Mouse (Mus musculus) embryonic facial prominence, embryonic 15.5 days (tissue): ENCODE data around the gene Dagla. TPM values are rescaled to one million over a fixed set of nuclear protein-coding genes. Genes with fewer than 3 reads are reported as not detected.

Source experiments
- ATAC-seq: fragments of 200-750 bp; cut with Nextera tagmentation; 2 replicates; pipeline ENCODE4 v1.8.0; 2017; ENCODE audit warnings: low read depth, moderate TSS enrichment; ENCODE audit not compliant: insufficient number of reproducible peaks, low FRiP score, low TSS enrichment
- H3K27ac ChIP-seq: fragments of 300-500 bp; sonication (generic); replicated peaks from 2 replicates; pipeline ENCODE4 v1.5.1; 2015; ENCODE audit warnings: mild to moderate bottlenecking, inconsistent platforms
- H3K27me3 ChIP-seq: fragments of 300-500 bp; sonication (generic); 2 replicates; pipeline ENCODE4 v1.6.1; 2015; ENCODE audit warnings: inconsistent platforms
- H3K36me3 ChIP-seq: fragments of 300-500 bp; sonication (generic); 2 replicates; pipeline ENCODE4 v1.6.1; 2015; ENCODE audit warnings: mild to moderate bottlenecking, inconsistent platforms
- H3K4me1 ChIP-seq: fragments of 300-500 bp; sonication (generic); 2 replicates; pipeline ENCODE4 v1.6.1; 2015; ENCODE audit warnings: inconsistent platforms
- H3K4me2 ChIP-seq: fragments of 300-500 bp; sonication (generic); replicated peaks from 2 replicates; pipeline ENCODE4 v1.6.1; 2015; ENCODE audit warnings: mild to moderate bottlenecking, inconsistent platforms
- H3K4me3 ChIP-seq: fragments of 300-500 bp; sonication (generic); replicated peaks from 2 replicates; pipeline ENCODE4 v1.5.1; 2015; ENCODE audit warnings: mild to moderate bottlenecking, inconsistent platforms
- H3K9ac ChIP-seq: fragments of 300-500 bp; sonication (generic); 2 replicates; pipeline ENCODE4 v1.6.1; 2015; ENCODE audit warnings: inconsistent platforms
- H3K9me3 ChIP-seq: fragments of 300-500 bp; sonication (generic); replicated peaks from 2 replicates; pipeline ENCODE4 v1.6.1; 2016; ENCODE audit warnings: inconsistent platforms
- WGBS: fragments of 180-500 bp; shearing (Covaris S2); methylation state at CpG from one replicate; pipeline ENCODE4 v1.1.7; 2015; 5-methylcytosine and 5-hydroxymethylcytosine counted together
- polyA plus RNA-seq: library from polyadenylated mRNA; unstranded; fragments of >200 nt; fragmentation: Nextera tagmentation; extraction: Ambion mirVana; gene quantifications from 2 replicates; pipeline ENCODE4 v1.2.1, GENCODE M21; 2015

Dagla gene
- polyA plus RNA-seq, 1 experiment from 2014 or later, result 2.8 TPM

DNA sequence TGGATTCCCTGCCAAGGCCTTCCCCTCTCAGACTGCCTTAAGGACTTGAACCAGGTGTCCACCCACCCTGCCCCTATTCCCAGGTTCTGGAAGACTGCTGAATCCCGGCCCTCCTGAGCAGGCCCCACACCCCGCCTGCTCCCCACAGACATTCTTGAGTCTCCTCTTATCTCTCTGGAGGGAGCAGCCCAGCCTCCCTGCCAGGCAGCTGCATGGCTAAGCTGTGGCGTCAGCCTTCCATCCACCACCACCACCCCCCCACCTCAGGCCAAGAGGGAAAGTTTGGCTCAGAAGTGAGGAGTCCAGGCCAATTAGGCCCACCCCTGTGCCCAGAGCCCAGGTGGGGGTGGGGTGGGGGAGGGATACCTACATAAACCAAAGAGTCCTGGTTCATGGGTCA, 66.2 kb downstream of the Dagla start:
- no peak overlapping the region for H3K4me2 ChIP-seq

DNA sequence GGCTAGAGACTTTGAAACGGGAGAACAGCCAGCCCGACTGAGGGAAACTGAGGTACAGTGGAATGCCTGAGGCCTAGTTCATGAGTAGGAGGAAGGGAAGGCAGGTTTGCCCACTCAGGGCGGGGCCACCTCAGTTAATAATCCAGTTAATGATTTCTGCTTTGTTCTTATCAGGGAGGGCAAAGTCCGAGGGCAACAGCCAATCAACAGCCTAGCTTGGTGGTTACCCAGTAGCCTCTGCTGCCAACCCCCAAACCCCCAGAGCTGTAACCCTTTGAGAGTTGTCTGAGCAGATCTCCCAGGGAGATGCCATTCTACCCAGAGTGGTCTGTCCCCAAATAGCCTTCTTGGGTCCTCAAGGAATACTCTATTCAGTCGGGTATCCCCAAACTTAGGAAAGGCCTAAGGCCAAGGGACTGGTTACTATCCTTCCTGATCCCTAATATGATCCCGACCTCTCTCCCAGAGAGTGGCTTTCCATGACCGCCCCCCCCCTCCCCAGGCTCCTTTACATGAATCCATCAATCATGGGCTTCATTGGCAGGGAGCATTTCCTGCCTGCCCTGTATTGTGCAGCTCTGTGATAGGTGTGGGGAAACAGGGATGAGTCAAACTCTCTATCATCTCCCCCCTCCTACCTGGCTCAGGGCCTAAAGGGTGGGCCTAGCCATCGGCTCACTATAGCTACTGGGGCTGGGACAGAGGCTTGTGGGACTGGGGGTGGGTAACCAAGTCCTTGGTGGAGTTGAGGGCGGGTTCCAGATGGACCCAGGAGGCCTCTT, 68.7 kb downstream of the Dagla start:
- Histone ChIP-seq H3K4me2 (no peak overlapping the region), H3K4me1 (peaks cover 14% of the 10 kb centered on the region), H3K36me3 (no peaks in the 10 kb centered on the region), H3K27ac (no peak overlapping the region), H3K9me3 (no peaks in the 10 kb centered on the region), H3K27me3 (peaks cover 5% of the 10 kb centered on the region; the same call in 1 of the 2 replicates), H3K4me3 (no peak overlapping the region), H3K9ac (no peak overlapping the region)
- no peak for ATAC-seq
- WGBS, result 84% methylated on average over 9 of the region's 9 CpGs

More for the DNA sequence above, 66.2 kb downstream of the Dagla start:
- no peaks in the 10 kb centered on the region for H3K36me3 ChIP-seq
- no peak overlapping the region for H3K4me3 ChIP-seq
- no peak for ATAC-seq
- 61% methylated on average over 3 of the region's 3 CpGs for WGBS
- H3K27me3 ChIP-seq, result peaks cover 5% of the 10 kb centered on the region; the same call in 1 of the 2 replicates
- H3K9ac ChIP-seq, result no peak overlapping the region
- H3K4me1 ChIP-seq, result peaks cover 14% of the 10 kb centered on the region
- no peaks in the 10 kb centered on the region for H3K9me3 ChIP-seq
- H3K27ac ChIP-seq, result no peak overlapping the region

DNA sequence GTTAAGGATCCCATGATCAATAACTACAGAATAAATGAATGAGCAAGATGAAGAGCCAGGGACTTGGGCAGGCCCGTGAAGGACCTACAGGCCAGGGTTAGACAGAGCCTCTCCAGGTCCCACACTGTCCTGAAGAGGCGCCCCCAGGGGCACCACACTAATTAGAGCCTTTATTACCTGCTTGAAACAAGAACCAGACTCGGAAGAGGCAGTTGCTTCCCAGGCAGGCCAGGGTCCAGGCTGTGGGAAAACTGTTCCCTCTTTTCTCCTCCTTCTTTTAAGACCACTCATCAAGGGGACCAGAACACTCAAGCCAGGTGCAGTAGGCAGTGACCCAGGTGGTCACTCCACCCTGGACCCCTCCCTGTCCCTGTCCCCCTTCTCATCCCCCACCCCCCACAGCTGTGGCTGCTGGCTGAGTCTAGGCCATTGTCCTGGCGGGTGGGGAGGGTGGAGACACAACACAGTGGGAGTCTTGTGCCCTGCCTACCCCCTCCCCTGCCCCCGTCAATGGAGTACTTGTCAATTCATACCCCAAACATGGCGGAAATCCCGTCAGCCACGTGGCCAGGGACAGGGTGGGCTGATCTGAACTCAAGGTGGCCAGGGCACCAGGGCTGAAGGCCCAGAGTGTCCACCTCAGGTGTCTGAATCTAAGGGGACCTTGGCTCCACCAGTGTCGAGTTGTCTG, 72.2 kb downstream of the Dagla start:
- WGBS, result 45% methylated on average over 9 of the region's 9 CpGs
- ATAC-seq, result no peak
- no peaks in the 10 kb centered on the region for H3K27me3 ChIP-seq
- H3K9ac ChIP-seq, result no peak overlapping the region
- H3K36me3 ChIP-seq, result no peaks in the 10 kb centered on the region
- H3K4me2 ChIP-seq, result no peak overlapping the region
- no peaks in the 10 kb centered on the region for H3K9me3 ChIP-seq
- no peak overlapping the region for H3K27ac ChIP-seq
- no peaks in the 10 kb centered on the region for H3K4me1 ChIP-seq
- H3K4me3 ChIP-seq, result no peak overlapping the region

DNA sequence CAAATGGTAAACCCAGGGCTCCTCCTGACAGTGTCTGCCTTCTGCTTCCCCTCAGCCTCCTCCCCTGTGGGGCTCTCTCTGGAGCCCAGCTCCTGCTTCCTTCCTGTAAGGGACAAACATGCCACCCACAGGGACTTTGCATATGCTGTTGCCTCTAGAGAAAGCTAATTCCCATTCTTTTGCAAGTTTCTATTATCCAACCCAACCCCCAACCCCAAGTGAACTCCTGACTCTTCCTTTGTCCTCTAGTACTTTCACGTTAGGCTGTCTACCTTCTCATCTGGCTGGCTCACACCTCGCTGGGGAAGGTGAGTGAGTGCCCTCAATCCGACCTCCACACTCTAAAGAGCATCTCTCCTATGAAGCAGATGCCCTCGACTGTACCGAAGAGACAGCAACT, 72.8 kb downstream of the Dagla start:
- Histone ChIP-seq H3K9ac (no peak overlapping the region), H3K4me3 (no peak overlapping the region), H3K4me2 (no peak overlapping the region), H3K4me1 (no peaks in the 10 kb centered on the region), H3K27me3 (no peaks in the 10 kb centered on the region), H3K36me3 (no peaks in the 10 kb centered on the region), H3K9me3 (no peaks in the 10 kb centered on the region), H3K27ac (no peak overlapping the region)
- 23% methylated on average over 5 of the region's 5 CpGs for WGBS
- ATAC-seq, result no peak

DNA sequence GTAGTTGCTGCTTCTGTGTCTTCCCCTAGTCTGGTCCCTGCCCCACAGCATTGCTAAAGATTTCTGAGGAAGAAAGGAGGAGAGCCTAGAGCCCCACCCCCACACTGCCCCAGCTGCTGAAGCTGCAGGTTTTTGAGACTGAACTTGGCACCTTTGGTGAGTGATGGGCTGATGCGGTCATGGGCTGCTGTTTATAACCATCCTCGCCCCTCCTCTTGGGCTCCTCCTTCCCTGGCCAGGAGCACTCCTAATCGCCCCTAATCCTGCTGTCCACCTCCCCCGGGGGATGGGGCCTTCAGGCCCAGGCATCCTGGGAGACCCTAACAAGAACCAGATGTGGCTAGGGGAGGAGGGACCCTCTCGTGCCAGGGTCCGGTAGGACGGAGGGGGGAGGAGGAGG, 73.7 kb downstream of the Dagla start:
- Histone ChIP-seq H3K4me3 (no peak overlapping the region), H3K9me3 (no peaks in the 10 kb centered on the region), H3K27me3 (no peaks in the 10 kb centered on the region), H3K36me3 (no peaks in the 10 kb centered on the region), H3K4me1 (no peaks in the 10 kb centered on the region), H3K27ac (no peak overlapping the region), H3K4me2 (no peak overlapping the region), H3K9ac (no peak overlapping the region)
- no peak for ATAC-seq
- WGBS, result 13% methylated on average over 7 of the region's 7 CpGs

DNA sequence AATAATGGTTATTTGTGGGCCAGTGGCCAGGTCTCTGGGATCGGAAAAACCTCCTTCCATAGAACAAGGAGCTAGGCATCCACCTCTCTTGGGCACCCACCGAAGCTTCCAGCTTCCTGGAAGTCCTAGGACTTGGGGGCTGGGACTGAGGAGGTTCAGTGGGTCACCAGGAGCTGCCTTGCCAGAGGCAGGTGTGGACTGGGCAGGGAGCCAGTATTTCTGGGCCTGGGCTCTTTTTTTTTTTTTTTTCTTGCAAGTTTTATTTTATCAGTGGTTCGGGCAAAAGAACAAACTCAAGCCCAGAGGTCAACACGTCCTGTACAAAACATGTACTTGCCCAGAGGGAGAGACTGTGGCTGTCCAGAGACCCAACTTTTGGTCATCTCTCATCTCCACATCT, 78.9 kb downstream of the Dagla start:
- H3K4me3 ChIP-seq, result no peak overlapping the region
- 81% methylated on average over 4 of the region's 4 CpGs for WGBS
- no peak overlapping the region for H3K9ac ChIP-seq
- H3K4me2 ChIP-seq, result no peak overlapping the region
- peaks cover 6% of the 10 kb centered on the region; the same call in 1 of the 2 replicates for H3K4me1 ChIP-seq
- H3K27ac ChIP-seq, result no peak overlapping the region
- no peaks in the 10 kb centered on the region for H3K9me3 ChIP-seq
- no peaks in the 10 kb centered on the region for H3K36me3 ChIP-seq
- no peaks in the 10 kb centered on the region for H3K27me3 ChIP-seq
- ATAC-seq, result no peak

DNA sequence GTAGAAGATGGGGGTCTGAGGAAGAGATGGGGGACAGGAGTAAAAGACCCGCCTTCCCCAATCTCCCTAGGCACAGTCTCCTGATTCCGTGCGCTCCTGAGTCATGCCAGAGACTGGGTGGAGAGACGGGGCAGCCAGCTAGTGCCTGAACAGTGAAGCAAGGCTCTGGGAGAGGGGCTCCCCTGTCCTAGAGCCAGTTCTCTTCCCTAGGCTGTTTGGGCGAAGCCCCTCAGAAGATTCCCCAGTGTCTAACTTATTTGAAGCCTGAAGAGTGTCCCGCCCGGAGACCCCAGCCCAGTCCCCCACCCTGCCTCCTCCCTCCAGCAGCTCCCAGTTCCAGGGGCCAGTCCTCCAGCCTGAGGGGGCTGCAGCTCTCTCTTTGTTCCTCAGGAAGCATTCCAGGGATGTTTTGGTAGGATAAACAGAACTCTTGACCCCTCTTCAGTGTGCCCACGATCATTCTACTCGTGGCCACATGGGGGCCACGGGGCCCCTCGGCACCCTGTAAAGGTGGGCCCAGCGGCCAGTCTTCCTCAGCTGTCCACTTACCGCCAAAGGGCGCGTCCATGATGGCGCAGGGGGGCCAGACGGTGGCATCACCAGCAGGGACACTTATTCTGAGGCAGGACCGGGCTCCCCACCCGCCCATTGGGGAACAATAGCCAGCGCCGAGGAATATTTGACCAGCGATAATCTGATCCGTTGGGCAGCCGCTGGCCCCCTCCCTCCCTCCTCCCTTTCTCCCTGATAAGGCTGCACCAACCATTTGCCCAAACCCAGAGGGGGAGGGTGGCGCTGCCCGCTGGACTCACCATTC, 79.8 kb downstream of the Dagla start:
- Histone ChIP-seq H3K27ac (no peak overlapping the region), H3K4me1 (peaks cover 6% of the 10 kb centered on the region; the same call in 1 of the 2 replicates), H3K27me3 (no peaks in the 10 kb centered on the region), H3K4me3 (no peak overlapping the region), H3K9ac (no peak overlapping the region), H3K36me3 (no peaks in the 10 kb centered on the region), H3K4me2 (no peak overlapping the region), H3K9me3 (no peaks in the 10 kb centered on the region)
- no peak for ATAC-seq
- 25% methylated on average over 26 of the region's 26 CpGs for WGBS

DNA sequence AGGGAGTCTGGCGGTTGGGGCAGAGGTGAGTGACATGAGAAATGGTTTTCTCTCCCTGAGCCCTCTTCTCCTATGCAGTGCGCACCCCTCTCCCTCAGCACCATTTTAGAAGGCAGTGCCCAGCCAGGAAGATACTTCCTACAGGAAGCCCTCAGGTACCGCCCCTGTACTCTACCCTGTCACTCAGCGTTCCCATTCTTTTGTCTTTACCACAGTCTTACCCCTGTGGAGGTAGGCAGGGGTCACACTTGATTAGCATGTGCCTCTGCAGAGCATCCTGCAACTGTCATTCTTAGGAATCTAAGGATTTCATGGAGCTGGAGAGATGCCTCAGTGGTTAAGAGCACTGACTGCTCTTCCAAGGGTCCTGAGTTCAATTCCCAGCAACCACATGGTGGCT, 81.1 kb downstream of the Dagla start:
- no peaks in the 10 kb centered on the region for H3K9me3 ChIP-seq
- ATAC-seq, result no peak
- H3K27me3 ChIP-seq, result no peaks in the 10 kb centered on the region
- no peak overlapping the region for H3K4me3 ChIP-seq
- H3K9ac ChIP-seq, result no peak overlapping the region
- no peak overlapping the region for H3K27ac ChIP-seq
- no peak overlapping the region for H3K4me2 ChIP-seq
- 68% methylated on average over 4 of the region's 4 CpGs for WGBS
- peaks cover 6% of the 10 kb centered on the region; the same call in 1 of the 2 replicates for H3K4me1 ChIP-seq
- H3K36me3 ChIP-seq, result no peaks in the 10 kb centered on the region

DNA sequence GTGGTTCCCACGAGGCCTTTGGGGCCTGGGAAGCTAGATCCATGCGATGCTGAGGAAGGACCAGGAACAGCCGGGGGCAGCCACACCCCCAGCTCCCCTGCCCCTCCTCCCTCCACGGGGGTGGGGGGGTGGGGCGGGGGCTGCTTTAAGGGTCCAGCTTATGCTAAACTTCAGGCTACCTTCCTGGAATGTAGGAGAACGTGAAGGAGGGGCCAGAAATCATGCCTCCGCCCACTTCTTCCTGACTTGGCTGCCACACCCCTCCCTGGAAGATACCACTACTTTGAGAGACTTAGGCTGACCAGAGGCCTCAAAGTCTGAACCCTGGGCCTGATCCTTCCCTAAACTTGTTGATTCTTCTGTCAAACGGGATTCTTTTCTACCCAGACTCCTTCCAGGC, 82.0 kb downstream of the Dagla start:
- no peaks in the 10 kb centered on the region for H3K27me3 ChIP-seq
- 29% methylated on average over 8 of the region's 8 CpGs for WGBS
- no peak overlapping the region for H3K9ac ChIP-seq
- no peaks in the 10 kb centered on the region for H3K36me3 ChIP-seq
- no peak overlapping the region for H3K27ac ChIP-seq
- H3K4me1 ChIP-seq, result peaks cover 6% of the 10 kb centered on the region; the same call in 1 of the 2 replicates
- H3K4me3 ChIP-seq, result no peak overlapping the region
- H3K9me3 ChIP-seq, result no peaks in the 10 kb centered on the region
- no peak for ATAC-seq
- no peak overlapping the region for H3K4me2 ChIP-seq

DNA sequence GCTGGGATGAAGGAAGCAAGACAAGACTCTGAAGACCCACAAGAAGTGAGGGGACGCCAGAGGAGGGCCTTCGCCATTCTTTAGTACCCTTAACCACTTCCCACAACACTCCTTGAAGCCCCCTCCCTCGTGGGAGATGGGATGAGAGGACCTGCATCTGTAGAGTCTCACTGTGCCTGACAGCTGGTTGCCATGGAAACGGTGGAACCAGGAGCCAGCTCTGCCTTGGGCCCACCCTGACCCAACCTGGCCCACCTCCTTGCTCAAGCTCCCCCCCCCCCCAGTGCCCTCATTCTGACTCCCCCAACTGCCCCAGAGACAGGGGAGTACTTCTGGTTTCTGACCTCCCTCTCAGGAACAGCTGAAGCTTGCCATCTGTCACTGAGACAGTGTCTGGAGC, 83.1 kb downstream of the Dagla start:
- Histone ChIP-seq H3K4me1 (peaks cover 6% of the 10 kb centered on the region; the same call in 1 of the 2 replicates), H3K36me3 (no peaks in the 10 kb centered on the region), H3K9me3 (no peaks in the 10 kb centered on the region), H3K27ac (no peak overlapping the region), H3K4me2 (no peak overlapping the region), H3K9ac (no peak overlapping the region), H3K4me3 (no peak overlapping the region), H3K27me3 (no peaks in the 10 kb centered on the region)
- WGBS, result 61% methylated on average over 4 of the region's 4 CpGs
- ATAC-seq, result no peak

DNA sequence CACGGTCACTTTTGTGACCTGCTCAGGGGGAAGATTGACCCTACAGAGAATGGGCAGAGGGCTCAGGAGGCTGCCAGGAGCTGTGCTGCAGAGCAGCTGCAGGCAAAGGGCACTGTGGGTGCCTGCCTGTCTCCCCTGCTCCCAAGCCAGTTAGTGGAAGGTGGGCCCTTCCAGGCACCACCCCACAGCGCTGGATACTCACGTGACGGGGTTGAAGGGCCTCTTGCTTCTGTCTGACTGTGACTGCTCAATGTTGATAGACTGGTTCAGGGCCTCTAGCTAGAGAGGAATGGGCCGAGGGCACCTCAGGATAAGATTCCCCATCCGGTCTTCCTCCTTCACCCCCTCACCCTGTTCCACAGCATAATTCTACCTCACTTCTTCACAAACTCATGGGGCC, 85.1 kb downstream of the Dagla start:
- Histone ChIP-seq H3K4me1 (no peaks in the 10 kb centered on the region), H3K27ac (no peak overlapping the region), H3K4me2 (no peak overlapping the region), H3K36me3 (no peaks in the 10 kb centered on the region), H3K9me3 (no peaks in the 10 kb centered on the region), H3K4me3 (no peak overlapping the region), H3K27me3 (no peaks in the 10 kb centered on the region), H3K9ac (no peak overlapping the region)
- ATAC-seq, result no peak
- WGBS, result 68% methylated on average over 6 of the region's 6 CpGs
